Mouse (Mus musculus) liver, embryonic 12.5 days (tissue): Measurements from ENCODE around the gene Akr1c19. TPM values are rescaled to one million over a fixed set of nuclear protein-coding genes. Genes with fewer than 3 reads are reported as not detected.

ENCODE experiments used
- ATAC-seq: fragments of 200-750 bp; cut with Nextera tagmentation; 2 replicates; pipeline ENCODE4 v1.8.0; 2017; ENCODE audit warnings: moderate number of reproducible peaks, mild to moderate bottlenecking, moderate library complexity
- H3K27ac ChIP-seq: fragments of 300-500 bp; sonication (generic); 2 replicates; pipeline ENCODE4 v1.5.1; 2016; ENCODE audit warnings: mild to moderate bottlenecking
- H3K27me3 ChIP-seq: fragments of 300-500 bp; sonication (generic); replicated peaks from 2 replicates; pipeline ENCODE4 v1.6.1; 2016; ENCODE audit warnings: mild to moderate bottlenecking, moderate library complexity
- H3K36me3 ChIP-seq: fragments of 300-500 bp; sonication (generic); 2 replicates; pipeline ENCODE4 v1.6.1; 2016; ENCODE audit warnings: mild to moderate bottlenecking, moderate library complexity
- H3K4me1 ChIP-seq: fragments of 300-500 bp; sonication (generic); 2 replicates; pipeline ENCODE4 v1.6.1; 2016
- H3K4me2 ChIP-seq: fragments of 300-500 bp; sonication (generic); 2 replicates; pipeline ENCODE4 v1.6.1; 2016; ENCODE audit warnings: mild to moderate bottlenecking, moderate library complexity
- H3K4me3 ChIP-seq: fragments of 300-500 bp; sonication (generic); 2 replicates; pipeline ENCODE4 v1.5.1; 2016; ENCODE audit warnings: mild to moderate bottlenecking, moderate library complexity
- H3K9ac ChIP-seq: fragments of 300-500 bp; sonication (generic); 2 replicates; pipeline ENCODE4 v1.6.1; 2016; ENCODE audit warnings: mild to moderate bottlenecking, moderate library complexity
- H3K9me3 ChIP-seq: fragments of 300-500 bp; sonication (generic); replicated peaks from 2 replicates; pipeline ENCODE4 v1.6.1; 2016; ENCODE audit warnings: mild to moderate bottlenecking, moderate library complexity
- WGBS: fragments of 180-500 bp; shearing (Covaris S2); methylation state at CpG from one replicate; pipeline ENCODE4 v1.1.7; 2016; ENCODE audit not compliant: insufficient replicate concordance; 5-methylcytosine and 5-hydroxymethylcytosine counted together
- polyA plus RNA-seq: library from polyadenylated mRNA; unstranded; fragments of >200 nt; fragmentation: Nextera tagmentation; extraction: Ambion mirVana; gene quantifications from 2 replicates; pipeline ENCODE4 v1.2.1, GENCODE M21; 2016

Akr1c19 gene
- polyA plus RNA-seq, 1 experiment from 2014 or later: 36.7 TPM

- peak; percentile 76 for ATAC-seq
These were observed 50.8 kb downstream of the Akr1c19 start, which contains the start of gene Akr1c12 for GRCm38 (mm10) chr13:4279284-4279683. TSS of gene Akr1c12 (minus strand) at chr13:4279433.

GRCm38 (mm10) chr13:4281471-4282412 is 53.2 kb downstream of the Akr1c19 start:
- H3K4me2 ChIP-seq: no peak overlapping the region
- no peak overlapping the region for H3K9ac ChIP-seq
- WGBS: 30% methylated on average over 7 of the region's 7 CpGs
- no peak overlapping the region for H3K27ac ChIP-seq
- no peak overlapping the region for H3K4me3 ChIP-seq
- H3K27me3 ChIP-seq: no peaks in the 10 kb centered on the region
- H3K9me3 ChIP-seq: no peaks in the 10 kb centered on the region
- no peaks in the 10 kb centered on the region for H3K36me3 ChIP-seq
- peak; percentile 21; the same call in 1 of the 2 replicates for ATAC-seq
- H3K4me1 ChIP-seq: no peaks in the 10 kb centered on the region

More at GRCm38 (mm10) chr13:4279284-4279683, 50.8 kb downstream of the Akr1c19 start, which contains the start of gene Akr1c12:
- no peaks in the 10 kb centered on the region for H3K27me3 ChIP-seq
- WGBS: 42% methylated on average over 4 of the region's 4 CpGs
- H3K4me3 ChIP-seq: no peak within 1 kb of the TSS
- H3K27ac ChIP-seq: no peak within 1 kb of the TSS
- H3K9me3 ChIP-seq: no peaks in the 10 kb centered on the region
- no peaks in the 10 kb centered on the region for H3K36me3 ChIP-seq
- H3K9ac ChIP-seq: no peak within 1 kb of the TSS
- H3K4me2 ChIP-seq: 0 out of 2 replicates have a peak within 1 kb of the TSS, but pooled peaks have one; percentile 10
- no peaks in the 10 kb centered on the region for H3K4me1 ChIP-seq

DNA sequence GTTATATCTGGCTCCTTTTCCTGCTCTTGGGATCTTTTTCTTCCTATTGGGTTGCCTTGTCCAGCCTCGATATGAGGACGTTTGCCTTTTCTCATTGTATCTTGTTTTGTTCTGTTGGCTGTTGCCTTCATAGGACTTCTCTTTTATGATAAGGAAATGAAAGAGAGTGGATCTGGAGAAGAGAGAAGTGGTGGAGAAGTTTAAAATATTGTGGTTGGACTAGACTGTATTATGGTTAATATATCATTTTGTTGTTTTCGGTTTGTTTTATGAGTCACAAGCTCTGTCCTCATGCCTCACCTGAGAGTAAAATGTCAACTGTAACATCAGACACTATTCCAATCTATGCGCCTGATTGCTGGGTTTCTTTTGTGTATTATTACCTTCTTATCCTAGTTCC is 68.5 kb downstream of the Akr1c19 start:
- WGBS: 65% methylated on average over 4 of the region's 4 CpGs
- H3K4me1 ChIP-seq: no peaks in the 10 kb centered on the region
- no peak overlapping the region for H3K9ac ChIP-seq
- no peak for ATAC-seq
- no peak overlapping the region for H3K27ac ChIP-seq
- H3K9me3 ChIP-seq: no peaks in the 10 kb centered on the region
- no peaks in the 10 kb centered on the region for H3K27me3 ChIP-seq
- no peak overlapping the region for H3K4me2 ChIP-seq
- no peak overlapping the region for H3K4me3 ChIP-seq
- no peaks in the 10 kb centered on the region for H3K36me3 ChIP-seq

Other genes starting within 250 kb of the Akr1c19 start
- gene Akr1c14, start 179.7 kb upstream of the Akr1c19 start, polyA plus RNA-seq: 0.12 and 0.13 TPM in 2 replicates
- gene Akr1c18, start 78.0 kb upstream of the Akr1c19 start, polyA plus RNA-seq: 0.47 and 0.63 TPM in 2 replicates
- gene Akr1c13, start 37.5 kb upstream of the Akr1c19 start, polyA plus RNA-seq: 26.1 and 29.1 TPM in 2 replicates
- 12.2 and 13.2 TPM in 2 replicates for gene Akr1c12, start 50.7 kb downstream of the Akr1c19 start, polyA plus RNA-seq
- 0.33 TPM in 1 of 2 replicates, not detected in the other for gene Akr1c6, start 205.6 kb downstream of the Akr1c19 start, polyA plus RNA-seq